Comparison of ENCODE assay signal across 22 mouse cellular contexts in the genomic region with DNA sequence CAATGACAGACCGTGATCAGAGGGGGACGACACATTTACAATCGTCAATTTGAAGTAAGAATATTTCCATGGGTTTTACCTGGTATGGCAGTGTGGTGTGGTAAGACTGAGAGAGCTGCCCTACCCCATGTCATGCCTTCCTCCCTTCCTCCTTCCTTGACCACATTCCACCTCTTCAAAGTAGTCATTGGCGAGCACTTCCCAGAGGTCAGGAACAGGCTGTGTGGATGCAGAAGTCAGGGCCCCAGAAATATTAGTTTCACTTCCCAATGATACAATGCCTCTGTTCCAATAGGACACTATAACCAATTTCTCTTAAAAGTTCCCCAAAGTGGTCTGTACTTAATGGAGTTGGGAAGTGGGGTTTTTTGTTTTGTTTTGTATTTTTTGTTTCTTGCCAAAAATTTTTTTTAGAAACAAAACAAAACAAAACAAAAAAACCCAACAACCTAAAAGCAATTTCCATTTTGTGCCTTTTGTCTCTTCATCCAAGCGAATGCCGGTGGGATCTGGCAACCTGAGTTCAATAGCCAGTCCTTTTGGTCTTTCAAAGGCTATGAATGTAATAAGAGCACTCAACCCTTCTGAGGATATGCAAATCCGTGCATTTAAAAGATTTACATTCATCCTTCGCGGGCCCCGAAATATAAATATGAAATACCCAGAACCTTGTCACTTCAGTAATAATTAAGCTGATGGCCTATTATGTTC.
DNase-seq lines count a peak whose midpoint lies in the region; ATAC-seq lines count a peak whose summit lies in the region.
"Had no signal": no experiment of that assay in that cellular context is flagged by ENCODE, and none has a peak within 500 bp of the region (broad histone marks: within the 10 kb centered on the region; RNA-seq: fewer than 3 reads in every experiment).

No protein-coding gene starts in this region.

- 55% methylated on average over 10 of the region's 10 CpGs for WGBS in hindbrain, embryonic 14.5 days
- WGBS in hindbrain, embryonic 13.5 days = 54% methylated on average over 10 of the region's 10 CpGs
- WGBS in neural tube, embryonic 13.5 days = 51% methylated on average over 10 of the region's 10 CpGs
- WGBS in neural tube, embryonic 15.5 days = 54% methylated on average over 10 of the region's 10 CpGs

- no peaks in the 10 kb centered on the region for H3K36me3 ChIP-seq in hindbrain, embryonic 14.5 days (replicated peaks; ENCODE audit: control insufficient read depth, insufficient read depth)
- H3K36me3 ChIP-seq in hindbrain, embryonic 13.5 days = no peaks in the 10 kb centered on the region
- no peaks in the 10 kb centered on the region for H3K36me3 ChIP-seq in neural tube, embryonic 13.5 days
- H3K36me3 ChIP-seq in neural tube, embryonic 15.5 days = no peaks in the 10 kb centered on the region
- H3K36me3 ChIP-seq: embryonic facial prominence, embryonic 12.5 days; G1E; heart, embryonic 12.5 days; hindbrain, embryonic 10.5 days; limb, embryonic 13.5 days had no signal

- H3K27me3 ChIP-seq in hindbrain, embryonic 14.5 days (ENCODE audit: control insufficient read depth, insufficient read depth, low read length) = no peaks in the 10 kb centered on the region
- H3K27me3 ChIP-seq in hindbrain, embryonic 13.5 days = peaks cover 3% of the 10 kb centered on the region; the same call in 1 of the 2 replicates
- peaks cover 23% of the 10 kb centered on the region for H3K27me3 ChIP-seq in neural tube, embryonic 13.5 days
- H3K27me3 ChIP-seq in neural tube, embryonic 15.5 days (replicated peaks) = no peaks in the 10 kb centered on the region
- H3K27me3 ChIP-seq: heart, embryonic 12.5 days; limb, embryonic 13.5 days had no signal

- H3K9me3 ChIP-seq in hindbrain, embryonic 14.5 days (ENCODE audit: control insufficient read depth, low read length) = no peaks in the 10 kb centered on the region
- H3K9me3 ChIP-seq in hindbrain, embryonic 13.5 days = no peaks in the 10 kb centered on the region
- no peaks in the 10 kb centered on the region for H3K9me3 ChIP-seq in neural tube, embryonic 13.5 days
- H3K9me3 ChIP-seq in neural tube, embryonic 15.5 days (replicated peaks) = no peaks in the 10 kb centered on the region
- H3K9me3 ChIP-seq: embryonic facial prominence, embryonic 12.5 days; G1E; heart, embryonic 12.5 days; hindbrain, embryonic 10.5 days; limb, embryonic 13.5 days had no signal

- peaks cover 18% of the 10 kb centered on the region for H3K4me1 ChIP-seq in hindbrain, embryonic 14.5 days (replicated peaks; ENCODE audit: control insufficient read depth, insufficient read depth, low read length)
- peaks cover 22% of the 10 kb centered on the region for H3K4me1 ChIP-seq in hindbrain, embryonic 13.5 days (replicated peaks)
- H3K4me1 ChIP-seq in neural tube, embryonic 13.5 days (replicated peaks) = peaks cover 34% of the 10 kb centered on the region
- peaks cover 16% of the 10 kb centered on the region; the same call in 1 of the 2 replicates for H3K4me1 ChIP-seq in neural tube, embryonic 15.5 days
- H3K4me1 ChIP-seq: embryonic facial prominence, embryonic 12.5 days; limb, embryonic 13.5 days had no signal

- ATAC-seq in hindbrain, embryonic 14.5 days (ENCODE audit: low FRiP score) = no peak
- no peak for ATAC-seq in hindbrain, embryonic 13.5 days (ENCODE audit: low FRiP score)
- ATAC-seq in neural tube, embryonic 13.5 days (ENCODE audit: low read depth) = no peak
- ATAC-seq in neural tube, embryonic 15.5 days (ENCODE audit: low FRiP score) = no peak
- peak; percentile 92 for ATAC-seq in granulocyte monocyte progenitor cell, adult 5-6 weeks (replicated peaks; ENCODE audit: poor library complexity, severe bottlenecking)
- ATAC-seq in monocyte, adult 5-6 weeks (replicated peaks; ENCODE audit: insufficient number of reproducible peaks, low FRiP score, low TSS enrichment, poor library complexity, severe bottlenecking) = no peak

- DNase-seq in hindbrain, embryonic 14.5 days (ENCODE audit: low spot score) = no peak
- DNase-seq in B cell, adult 2 months = no peak
- DNase-seq: adrenal gland, adult 2 months; cerebellum, adult 11 months; gastrocnemius, adult 2 months; heart, postnatal 10 days; kidney, adult 2 months; layer of hippocampus, adult 9-11 months had no signal

- no peak overlapping the region for H3K4me3 ChIP-seq in hindbrain, embryonic 14.5 days (replicated peaks; ENCODE audit: low read length)
- no peak overlapping the region for H3K4me3 ChIP-seq in hindbrain, embryonic 13.5 days
- no peak overlapping the region for H3K4me3 ChIP-seq in neural tube, embryonic 13.5 days
- no peak overlapping the region for H3K4me3 ChIP-seq in neural tube, embryonic 15.5 days (replicated peaks)
- H3K4me3 ChIP-seq: embryonic facial prominence, embryonic 12.5 days; erythroblast, embryonic 14.5 days; gastrocnemius, adult 2 months; heart, embryonic 12.5 days; hindbrain, embryonic 10.5 days; limb, embryonic 13.5 days had no signal

- no peak overlapping the region for H3K9ac ChIP-seq in hindbrain, embryonic 14.5 days
- no peak overlapping the region for H3K9ac ChIP-seq in hindbrain, embryonic 13.5 days
- H3K9ac ChIP-seq in neural tube, embryonic 13.5 days = no peak overlapping the region
- no peak overlapping the region for H3K9ac ChIP-seq in neural tube, embryonic 15.5 days (replicated peaks)
- H3K9ac ChIP-seq: embryonic facial prominence, embryonic 12.5 days; heart, embryonic 12.5 days; limb, embryonic 13.5 days; liver, embryonic 14.5 days; lung, embryonic 14.5 days had no signal

- H3K4me2 ChIP-seq in hindbrain, embryonic 14.5 days (replicated peaks) = 0 out of 2 replicates have a peak overlapping the region, but pooled peaks have one; percentile 8
- no peak overlapping the region for H3K4me2 ChIP-seq in hindbrain, embryonic 13.5 days
- H3K4me2 ChIP-seq in neural tube, embryonic 13.5 days = peak overlapping the region; percentile 11; the same call in 1 of the 2 replicates
- no peak overlapping the region for H3K4me2 ChIP-seq in neural tube, embryonic 15.5 days
- H3K4me2 ChIP-seq: embryonic facial prominence, embryonic 12.5 days; heart, embryonic 12.5 days; limb, embryonic 13.5 days; lung, embryonic 14.5 days had no signal

- H3K27ac ChIP-seq in hindbrain, embryonic 14.5 days = no peak overlapping the region
- H3K27ac ChIP-seq in hindbrain, embryonic 13.5 days = no peak overlapping the region
- H3K27ac ChIP-seq in neural tube, embryonic 13.5 days (replicated peaks) = no peak overlapping the region
- H3K27ac ChIP-seq in neural tube, embryonic 15.5 days (replicated peaks) = no peak overlapping the region
- H3K27ac ChIP-seq: embryonic facial prominence, embryonic 12.5 days; gastrocnemius, adult 2 months; kidney, postnatal 0 days; limb, embryonic 13.5 days; liver, embryonic 14.5 days had no signal

Comparison
In these comparisons a context has a peak if more than half of its experiments do, and no peak if none do; other contexts are left out.
1. H3K4me2 ChIP-seq: peak in hindbrain, embryonic 14.5 days (single experiment) and neural tube, embryonic 13.5 days (single experiment); none in hindbrain, embryonic 13.5 days (single experiment) and neural tube, embryonic 15.5 days (single experiment).